Mouse (Mus musculus) heart, embryonic 13.5 days (tissue): ENCODE measurements around the gene Ift46. TPM values are rescaled to one million over a fixed set of nuclear protein-coding genes. Genes with fewer than 3 reads are reported as not detected.
A peak's percentile ranks its signal among the peaks of the same experiment; 100 is the strongest.
"Not testable (repeated sequence)": the region's sequence is repeated elsewhere in the genome, so short reads cannot be mapped to it uniquely, and the experiment has no call there.

Experiments
- ATAC-seq: fragments of 200-750 bp; cut with Nextera tagmentation; 2 replicates; pipeline ENCODE4 v1.8.0; 2017; ENCODE audit warnings: moderate TSS enrichment; ENCODE audit not compliant: insufficient number of reproducible peaks, low FRiP score, low TSS enrichment; ENCODE audit errors: extremely low read depth
- H3K27ac ChIP-seq: fragments of 300-500 bp; sonication (generic); replicated peaks from 2 replicates; pipeline ENCODE4 v1.5.1; 2015; ENCODE audit warnings: moderate library complexity, mild to moderate bottlenecking, inconsistent platforms
- H3K27me3 ChIP-seq: fragments of 300-500 bp; sonication (generic); replicated peaks from 2 replicates; pipeline ENCODE4 v1.6.1; 2015; ENCODE audit warnings: mild to moderate bottlenecking, inconsistent platforms
- H3K36me3 ChIP-seq: fragments of 300-500 bp; sonication (generic); 2 replicates; pipeline ENCODE4 v1.6.1; 2015; ENCODE audit warnings: mild to moderate bottlenecking, inconsistent platforms
- H3K4me1 ChIP-seq: fragments of 300-500 bp; sonication (generic); 2 replicates; pipeline ENCODE4 v1.6.1; 2015; ENCODE audit warnings: inconsistent platforms
- H3K4me2 ChIP-seq: fragments of 300-500 bp; sonication (generic); 2 replicates; pipeline ENCODE4 v1.6.1; 2015; ENCODE audit warnings: inconsistent platforms, mild to moderate bottlenecking, moderate library complexity
- H3K4me3 ChIP-seq: fragments of 300-500 bp; sonication (generic); 2 replicates; pipeline ENCODE4 v1.5.1; 2015; ENCODE audit warnings: moderate library complexity, mild to moderate bottlenecking, inconsistent platforms
- H3K9ac ChIP-seq: fragments of 300-500 bp; sonication (generic); 2 replicates; pipeline ENCODE4 v1.6.1; 2015; ENCODE audit warnings: inconsistent platforms, mild to moderate bottlenecking, moderate library complexity
- H3K9me3 ChIP-seq: fragments of 300-500 bp; sonication (generic); 2 replicates; pipeline ENCODE4 v1.6.1; 2016; ENCODE audit warnings: inconsistent platforms
- WGBS: fragments of 180-500 bp; shearing (Covaris S2); methylation state at CpG from one replicate; pipeline ENCODE4 v1.1.7; 2015; ENCODE audit warnings: mixed read lengths; 5-methylcytosine and 5-hydroxymethylcytosine counted together
- polyA plus RNA-seq: library from polyadenylated mRNA; unstranded; fragments of >200 nt; fragmentation: Nextera tagmentation; extraction: Ambion mirVana; gene quantifications from 2 replicates; pipeline ENCODE4 v1.2.1, GENCODE M21; 2015

Gene Ift46
- polyA plus RNA-seq, 1 experiment from 2014 or later, result 65.7 TPM

DNA sequence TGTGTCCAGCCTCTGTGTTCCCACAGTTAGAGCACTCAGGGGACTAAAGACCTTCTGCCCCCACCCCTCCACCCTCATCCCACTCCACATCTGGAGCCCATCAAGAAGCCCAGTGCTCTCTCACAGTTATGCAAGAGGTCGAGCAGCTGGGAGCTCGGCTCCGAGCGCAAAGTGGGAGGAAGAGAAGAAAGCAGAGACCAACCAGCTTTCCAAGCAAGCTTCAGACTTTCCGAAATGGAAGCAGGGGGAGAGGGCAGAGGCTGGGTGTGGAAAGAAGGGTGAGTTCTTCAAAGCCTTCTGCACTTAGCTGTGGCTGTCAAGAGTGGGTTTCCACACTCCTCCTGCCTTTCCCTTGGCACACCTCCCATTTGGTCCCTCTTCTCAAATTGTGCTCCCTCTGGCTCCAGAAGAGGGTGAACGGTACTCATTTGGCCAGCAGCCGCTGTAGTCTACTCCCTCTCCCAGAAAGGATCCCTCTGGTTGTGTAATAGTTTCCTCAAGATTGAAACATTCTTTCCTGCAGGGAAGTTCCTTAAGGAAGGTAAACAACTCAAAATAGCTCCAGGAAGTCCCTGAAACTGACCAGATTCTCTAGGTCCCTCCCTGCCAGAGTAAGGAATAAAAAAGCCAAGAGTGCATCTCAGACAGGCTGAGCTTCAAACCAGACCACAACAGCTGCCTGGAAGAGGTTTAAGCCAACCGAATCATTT is 30.3 kb upstream of the Ift46 start:
- whole genome bisulfite sequencing, result 23% methylated on average over 8 of the region's 8 CpGs
- H3K4me2 ChIP-seq, result peak overlapping the region; percentile 16; the same call in 1 of the 2 replicates
- peaks cover 4% of the 10 kb centered on the region for H3K27me3 ChIP-seq
- no peak for ATAC-seq
- no peak overlapping the region for H3K4me3 ChIP-seq
- no peak overlapping the region for H3K9ac ChIP-seq
- H3K36me3 ChIP-seq, result peaks cover 14% of the 10 kb centered on the region
- no peaks in the 10 kb centered on the region for H3K9me3 ChIP-seq
- H3K4me1 ChIP-seq, result peaks cover 38% of the 10 kb centered on the region
- peak overlapping the region; percentile 64 for H3K27ac ChIP-seq

DNA sequence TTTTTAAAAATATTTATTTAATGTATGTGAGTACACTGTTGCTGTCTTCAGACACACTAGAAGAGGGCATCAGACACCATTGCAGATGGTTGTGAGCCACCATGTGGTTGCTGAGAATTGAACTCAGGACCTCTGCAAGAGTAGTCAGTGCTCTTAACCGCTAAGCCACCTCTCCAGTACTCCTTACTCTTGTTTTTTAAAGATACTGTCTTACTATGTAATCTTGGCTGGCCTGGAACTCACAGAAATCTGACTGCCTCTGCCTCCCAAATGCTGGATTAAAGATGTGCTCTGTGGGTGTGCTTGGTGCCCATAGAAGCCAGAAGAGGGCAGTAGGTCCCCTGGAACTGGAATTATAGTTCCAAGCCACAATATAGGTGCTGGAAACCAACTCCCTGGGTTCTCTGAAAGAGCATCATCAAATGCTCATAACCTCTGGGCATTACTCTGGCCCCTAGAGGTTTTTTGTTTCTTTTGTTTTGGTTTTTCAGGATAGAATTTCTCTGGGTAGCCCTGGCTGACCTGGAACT is 27.0 kb upstream of the Ift46 start:
- H3K27me3 ChIP-seq, result peaks cover 4% of the 10 kb centered on the region; the same call in 1 of the 2 replicates
- 71% methylated on average over 1 of the region's 1 CpGs for WGBS
- H3K4me1 ChIP-seq, result peaks cover 9% of the 10 kb centered on the region
- H3K9ac ChIP-seq, result no peak overlapping the region
- no peak overlapping the region for H3K4me3 ChIP-seq
- no peaks in the 10 kb centered on the region for H3K9me3 ChIP-seq
- no peak overlapping the region for H3K27ac ChIP-seq
- peaks cover 48% of the 10 kb centered on the region for H3K36me3 ChIP-seq
- ATAC-seq, result no peak
- no peak overlapping the region for H3K4me2 ChIP-seq

DNA sequence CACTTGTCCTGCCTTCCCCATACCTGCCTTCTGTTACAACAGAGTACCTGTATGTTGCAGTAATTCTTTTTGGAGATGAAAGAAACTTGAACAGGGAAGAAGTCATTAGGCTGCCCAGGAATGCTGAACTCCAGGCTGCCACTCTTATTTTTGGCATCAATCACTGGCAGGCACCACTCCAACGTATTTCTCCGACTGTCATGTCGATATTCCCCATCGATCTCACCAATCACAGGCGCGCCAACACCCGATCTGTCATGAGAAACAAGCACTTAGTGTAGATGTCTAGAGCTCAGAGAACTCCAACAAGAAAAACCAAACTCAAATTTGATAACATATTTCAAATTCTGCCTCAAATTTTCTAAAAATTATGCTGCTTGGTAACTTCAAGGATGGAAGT is 22.3 kb upstream of the Ift46 start:
- H3K36me3 ChIP-seq, result peaks cover 94% of the 10 kb centered on the region
- no peak overlapping the region for H3K4me3 ChIP-seq

DNA sequence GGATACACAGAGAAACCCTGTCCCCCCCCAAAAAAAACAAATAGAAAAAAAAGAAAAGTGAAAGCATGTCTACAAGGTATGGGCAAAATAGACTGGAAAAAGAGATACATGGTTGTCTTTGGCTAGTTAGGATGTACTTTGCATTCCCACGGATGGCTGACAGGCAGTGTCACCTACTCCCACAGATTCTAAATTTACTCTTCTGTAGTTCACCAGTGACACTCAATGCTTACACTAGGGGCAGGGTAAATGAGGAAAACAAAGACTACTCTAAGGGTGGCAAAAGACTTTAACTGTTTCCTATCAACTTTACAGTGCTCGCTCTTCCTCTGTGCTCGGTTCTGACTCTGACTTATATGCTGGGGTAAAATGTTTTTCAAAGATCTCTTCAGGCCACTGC is 21.0 kb upstream of the Ift46 start:
- peaks cover 97% of the 10 kb centered on the region for H3K36me3 ChIP-seq
- no peaks in the 10 kb centered on the region for H3K9me3 ChIP-seq
- H3K27me3 ChIP-seq, result no peaks in the 10 kb centered on the region
- ATAC-seq, result no peak
- no peak overlapping the region for H3K4me2 ChIP-seq
- H3K4me1 ChIP-seq, result no peaks in the 10 kb centered on the region
- H3K4me3 ChIP-seq, result no peak overlapping the region
- WGBS, result 73% methylated on average over 3 of the region's 3 CpGs
- no peak overlapping the region for H3K9ac ChIP-seq
- no peak overlapping the region for H3K27ac ChIP-seq

More for the DNA sequence above, 22.3 kb upstream of the Ift46 start:
- no peak overlapping the region for H3K9ac ChIP-seq
- no peak for ATAC-seq
- 89% methylated on average over 7 of the region's 7 CpGs for WGBS
- H3K27ac ChIP-seq, result no peak overlapping the region
- no peaks in the 10 kb centered on the region for H3K27me3 ChIP-seq
- H3K4me1 ChIP-seq, result no peaks in the 10 kb centered on the region
- no peaks in the 10 kb centered on the region for H3K9me3 ChIP-seq
- H3K4me2 ChIP-seq, result no peak overlapping the region

DNA sequence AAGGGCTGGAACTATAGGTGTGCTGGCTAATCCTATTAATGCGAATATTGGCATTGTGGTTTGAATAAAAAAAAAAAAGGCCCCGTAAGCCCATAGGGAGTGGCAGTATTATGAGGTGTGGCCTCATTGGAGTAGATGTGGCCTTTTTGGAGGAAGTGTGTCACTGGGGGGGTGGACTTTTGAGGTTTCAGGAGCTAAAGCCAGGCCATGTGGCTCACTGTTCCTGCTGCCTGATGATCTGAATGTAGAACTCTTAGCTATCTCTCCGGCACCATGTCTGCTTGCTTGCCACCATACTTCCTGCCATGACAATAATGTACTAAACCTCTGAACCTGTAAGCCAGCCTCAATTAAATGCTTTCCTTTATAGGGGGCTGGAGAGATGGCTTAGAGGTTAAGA is 20.4 kb upstream of the Ift46 start:
- Histone ChIP-seq H3K4me2 (no peak overlapping the region), H3K9me3 (no peaks in the 10 kb centered on the region), H3K9ac (no peak overlapping the region), H3K36me3 (peaks cover 100% of the 10 kb centered on the region), H3K27ac (no peak overlapping the region), H3K4me1 (no peaks in the 10 kb centered on the region), H3K4me3 (no peak overlapping the region), H3K27me3 (no peaks in the 10 kb centered on the region)
- ATAC-seq, result no peak
- WGBS, result 93% methylated on average over 3 of the region's 3 CpGs

DNA sequence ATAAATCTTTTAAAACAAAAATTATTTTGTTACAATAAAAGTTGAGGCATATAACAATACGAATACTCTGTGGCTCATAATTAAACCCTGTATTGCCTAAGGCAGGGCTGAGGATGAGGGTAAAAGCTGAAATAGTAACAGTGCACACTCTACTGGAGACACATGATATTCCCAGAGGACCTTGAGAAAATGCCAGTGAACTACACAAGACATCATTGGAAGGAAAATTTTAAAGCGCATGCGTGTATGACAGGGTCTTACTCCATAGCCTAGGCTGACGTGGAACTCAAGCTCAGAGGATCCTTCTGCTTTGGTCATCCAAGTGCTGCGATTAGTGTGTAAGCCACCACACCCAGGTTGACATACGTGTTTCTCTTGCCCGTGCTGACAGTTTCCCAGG is 19.2 kb upstream of the Ift46 start:
- WGBS, result 92% methylated on average over 7 of the region's 7 CpGs
- H3K27ac ChIP-seq, result no peak overlapping the region
- no peaks in the 10 kb centered on the region for H3K4me1 ChIP-seq
- no peaks in the 10 kb centered on the region for H3K27me3 ChIP-seq
- H3K9me3 ChIP-seq, result no peaks in the 10 kb centered on the region
- no peak overlapping the region for H3K4me3 ChIP-seq
- no peak overlapping the region for H3K4me2 ChIP-seq
- no peak overlapping the region for H3K9ac ChIP-seq
- H3K36me3 ChIP-seq, result peaks cover 100% of the 10 kb centered on the region
- no peak for ATAC-seq

DNA sequence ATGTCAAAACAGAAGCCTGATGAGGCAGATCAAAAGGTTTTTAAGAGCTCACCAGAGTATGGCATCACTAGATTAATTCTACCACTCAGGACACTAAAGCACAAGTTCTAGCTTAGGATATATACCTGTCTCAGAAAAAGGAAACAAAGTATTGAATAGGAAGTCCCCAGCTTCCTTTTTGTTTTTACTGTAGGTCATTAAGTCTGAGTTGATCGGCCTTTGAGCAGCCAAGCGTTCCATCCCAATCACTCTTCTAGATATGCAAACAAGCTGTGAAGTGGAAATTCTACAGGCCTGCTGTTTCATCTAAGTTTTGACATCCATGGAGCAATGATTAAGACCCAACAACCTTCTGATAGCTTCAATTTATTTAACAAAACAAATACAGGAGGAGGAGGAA is 6.8 kb upstream of the Ift46 start:
- no peak overlapping the region for H3K9ac ChIP-seq
- H3K27me3 ChIP-seq, result no peaks in the 10 kb centered on the region
- 53% methylated on average over 2 of the region's 2 CpGs for whole genome bisulfite sequencing
- no peaks in the 10 kb centered on the region for H3K9me3 ChIP-seq
- peaks cover 45% of the 10 kb centered on the region for H3K4me1 ChIP-seq
- no peak overlapping the region for H3K4me2 ChIP-seq
- no peak for ATAC-seq
- H3K36me3 ChIP-seq, result peaks cover 45% of the 10 kb centered on the region
- no peak overlapping the region for H3K27ac ChIP-seq
- H3K4me3 ChIP-seq, result no peak overlapping the region

DNA sequence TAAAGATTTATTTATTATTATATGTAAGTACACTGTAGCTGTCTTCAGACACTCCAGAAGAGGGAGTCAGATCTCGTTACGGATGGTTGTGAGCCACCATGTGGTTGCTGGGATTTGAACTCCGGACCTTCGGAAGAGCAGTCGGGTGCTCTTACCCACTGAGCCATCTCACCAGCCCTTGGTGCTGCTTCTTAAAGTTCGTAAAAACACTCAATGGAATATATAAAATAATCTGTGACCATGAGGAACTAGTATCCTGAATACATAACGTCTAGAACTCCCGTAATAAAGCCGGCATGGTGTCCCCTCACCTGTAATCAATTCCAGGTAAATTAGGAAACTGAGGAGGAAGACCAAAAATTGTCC is 304 bp downstream of the Ift46 start:
- H3K4me2 ChIP-seq, result peak overlapping the region; percentile 82
- WGBS, result 33% methylated on average over 9 of the region's 9 CpGs
- not testable (repeated sequence) for H3K27me3 ChIP-seq, ATAC-seq, H3K36me3 ChIP-seq, H3K9me3 ChIP-seq, H3K27ac ChIP-seq
- H3K4me3 ChIP-seq, result peak overlapping the region; percentile 88
- peak overlapping the region; percentile 40 for H3K9ac ChIP-seq
- peaks cover 38% of the 10 kb centered on the region for H3K4me1 ChIP-seq

DNA sequence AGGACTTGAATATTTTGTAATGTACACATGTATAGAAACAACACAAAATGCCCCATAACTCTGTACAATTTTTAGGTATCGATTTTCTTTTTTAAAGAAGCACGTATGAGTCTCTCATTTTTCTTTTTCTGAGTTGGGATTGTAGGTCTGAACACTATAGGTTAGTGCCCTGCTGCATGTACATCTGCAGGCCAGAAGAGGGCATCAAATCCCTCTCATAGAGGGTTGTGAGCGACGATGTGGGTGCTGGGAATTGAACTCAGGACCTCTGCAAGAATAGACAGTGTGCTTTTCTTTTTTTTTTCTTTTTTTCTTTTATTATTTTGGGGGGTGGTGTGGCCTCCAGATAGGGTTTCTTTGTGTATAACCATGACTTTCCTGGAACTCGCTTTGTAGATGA is 3.7 kb downstream of the Ift46 start:
- ATAC-seq, result no peak
- Histone ChIP-seq H3K36me3 (peaks cover 18% of the 10 kb centered on the region), H3K9ac (no peak overlapping the region), H3K9me3 (no peaks in the 10 kb centered on the region), H3K27ac (no peak overlapping the region), H3K4me3 (no peak overlapping the region), H3K4me2 (no peak overlapping the region), H3K27me3 (no peaks in the 10 kb centered on the region), H3K4me1 (peaks cover 18% of the 10 kb centered on the region)
- WGBS, result 87% methylated on average over 5 of the region's 5 CpGs

DNA sequence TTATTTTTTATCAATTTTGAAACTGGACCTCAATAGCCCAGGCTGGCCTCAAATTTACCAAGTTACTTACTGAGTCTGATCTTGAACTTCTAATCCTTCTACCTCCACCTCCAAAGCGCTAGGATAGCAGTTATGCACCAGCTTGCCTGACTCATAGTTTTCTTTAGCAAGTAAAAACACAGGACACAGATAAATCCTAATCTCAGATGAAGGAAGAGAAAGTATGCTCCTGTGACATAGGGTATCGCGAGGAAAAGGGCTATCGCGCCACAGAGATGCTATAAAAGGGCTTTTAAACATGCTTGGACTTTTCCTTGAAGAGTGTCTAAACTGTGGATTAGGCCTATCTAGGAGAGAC is 4.7 kb downstream of the Ift46 start:
- Histone ChIP-seq H3K4me3 (peak overlapping the region; percentile 91), H3K4me1 (peaks cover 14% of the 10 kb centered on the region), H3K27me3 (no peaks in the 10 kb centered on the region), H3K9me3 (no peaks in the 10 kb centered on the region), H3K36me3 (peaks cover 26% of the 10 kb centered on the region), H3K27ac (peak overlapping the region; percentile 89), H3K4me2 (no peak overlapping the region), H3K9ac (no peak overlapping the region)
- 15% methylated on average over 5 of the region's 5 CpGs for WGBS
- no peak for ATAC-seq

DNA sequence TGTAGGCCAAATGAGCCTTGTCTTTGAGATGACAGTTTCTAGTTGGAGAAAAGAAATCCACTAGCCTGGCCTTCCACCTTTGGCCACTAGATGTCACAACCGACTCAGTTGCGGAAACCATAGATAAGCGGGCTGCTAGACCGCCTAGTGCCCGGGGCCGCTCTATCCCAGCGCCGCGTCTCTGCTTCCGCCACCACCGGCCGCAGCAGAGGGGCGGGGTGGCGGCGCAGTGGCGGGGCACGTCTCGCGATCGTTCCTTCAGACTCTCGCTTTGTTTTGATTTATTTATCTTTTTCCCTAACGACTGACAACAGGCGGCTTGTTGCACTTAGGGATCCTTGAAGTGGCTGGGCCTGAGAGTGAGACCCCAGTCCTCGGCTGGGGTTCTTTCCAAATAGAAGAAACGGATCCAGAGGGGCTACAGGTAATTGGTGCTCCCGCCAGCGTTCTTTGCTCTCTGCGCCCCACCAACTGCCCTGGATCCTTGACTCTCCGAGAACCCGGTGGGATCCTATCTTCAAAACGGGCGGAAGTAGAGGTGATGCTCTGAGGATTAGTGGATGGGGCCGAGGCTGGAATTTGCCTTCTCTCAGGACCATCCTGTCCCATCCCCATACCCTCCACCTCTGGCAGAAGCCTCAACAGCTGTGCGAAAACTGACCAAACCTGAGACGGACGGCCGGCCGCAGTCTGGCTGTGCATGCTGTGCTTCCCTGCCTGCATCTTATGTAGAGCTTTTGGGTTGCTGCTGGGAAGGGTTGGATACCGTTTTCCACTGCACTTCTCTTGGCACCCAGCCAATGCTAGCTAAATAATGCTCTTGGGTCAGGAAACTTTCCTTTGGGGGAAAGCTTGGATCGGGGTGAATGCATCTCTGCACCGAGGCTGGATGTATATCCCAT is 5.3 kb downstream of the Ift46 start:
- under 1% methylated on average over 41 of the region's 41 CpGs for WGBS
- H3K9me3 ChIP-seq, result no peaks in the 10 kb centered on the region
- peak overlapping the region; percentile 89 for H3K27ac ChIP-seq
- H3K4me3 ChIP-seq, result peak overlapping the region; percentile 91
- H3K36me3 ChIP-seq, result peaks cover 28% of the 10 kb centered on the region
- no peaks in the 10 kb centered on the region for H3K27me3 ChIP-seq
- H3K4me1 ChIP-seq, result peaks cover 14% of the 10 kb centered on the region
- ATAC-seq, result peak; percentile 95
- H3K9ac ChIP-seq, result peak overlapping the region; percentile 92
- H3K4me2 ChIP-seq, result peak overlapping the region; percentile 94
